Mouse (Mus musculus) liver, embryonic 12.5 days (tissue): ENCODE measurements around the gene Eif2ak4. TPM values are rescaled to one million over a fixed set of nuclear protein-coding genes. Genes with fewer than 3 reads are reported as not detected.

Experiments used
- ATAC-seq: fragments of 200-750 bp; cut with Nextera tagmentation; 2 replicates; pipeline ENCODE4 v1.8.0; 2017; ENCODE audit warnings: moderate number of reproducible peaks, mild to moderate bottlenecking, moderate library complexity
- H3K27ac ChIP-seq: fragments of 300-500 bp; sonication (generic); 2 replicates; pipeline ENCODE4 v1.5.1; 2016; ENCODE audit warnings: mild to moderate bottlenecking
- H3K27me3 ChIP-seq: fragments of 300-500 bp; sonication (generic); replicated peaks from 2 replicates; pipeline ENCODE4 v1.6.1; 2016; ENCODE audit warnings: mild to moderate bottlenecking, moderate library complexity
- H3K36me3 ChIP-seq: fragments of 300-500 bp; sonication (generic); 2 replicates; pipeline ENCODE4 v1.6.1; 2016; ENCODE audit warnings: mild to moderate bottlenecking, moderate library complexity
- H3K4me1 ChIP-seq: fragments of 300-500 bp; sonication (generic); 2 replicates; pipeline ENCODE4 v1.6.1; 2016
- H3K4me2 ChIP-seq: fragments of 300-500 bp; sonication (generic); 2 replicates; pipeline ENCODE4 v1.6.1; 2016; ENCODE audit warnings: mild to moderate bottlenecking, moderate library complexity
- H3K4me3 ChIP-seq: fragments of 300-500 bp; sonication (generic); 2 replicates; pipeline ENCODE4 v1.5.1; 2016; ENCODE audit warnings: mild to moderate bottlenecking, moderate library complexity
- H3K9ac ChIP-seq: fragments of 300-500 bp; sonication (generic); 2 replicates; pipeline ENCODE4 v1.6.1; 2016; ENCODE audit warnings: mild to moderate bottlenecking, moderate library complexity
- H3K9me3 ChIP-seq: fragments of 300-500 bp; sonication (generic); replicated peaks from 2 replicates; pipeline ENCODE4 v1.6.1; 2016; ENCODE audit warnings: mild to moderate bottlenecking, moderate library complexity
- WGBS: fragments of 180-500 bp; shearing (Covaris S2); methylation state at CpG from one replicate; pipeline ENCODE4 v1.1.7; 2016; ENCODE audit not compliant: insufficient replicate concordance; 5-methylcytosine and 5-hydroxymethylcytosine counted together
- polyA plus RNA-seq: library from polyadenylated mRNA; unstranded; fragments of >200 nt; fragmentation: Nextera tagmentation; extraction: Ambion mirVana; gene quantifications from 2 replicates; pipeline ENCODE4 v1.2.1, GENCODE M21; 2016

The Eif2ak4 gene
- polyA plus RNA-seq, 1 experiment from 2014 or later: 7.6 TPM

GRCm38 (mm10) chr2:118375522-118375921 is 12.9 kb upstream of the Eif2ak4 start:
- Histone ChIP-seq H3K4me1 (peaks cover 18% of the 10 kb centered on the region), H3K4me2 (no peak overlapping the region), H3K9me3 (no peaks in the 10 kb centered on the region), H3K9ac (no peak overlapping the region), H3K36me3 (no peaks in the 10 kb centered on the region), H3K27me3 (peaks cover 53% of the 10 kb centered on the region), H3K4me3 (no peak overlapping the region), H3K27ac (no peak overlapping the region)
- no peak for ATAC-seq
- 30% methylated on average over 1 of the region's 1 CpGs for WGBS

- ATAC-seq: no peak
- no peak overlapping the region for H3K9ac ChIP-seq
- H3K27ac ChIP-seq: no peak overlapping the region
These were observed 12.5 kb upstream of the Eif2ak4 start for GRCm38 (mm10) chr2:118375931-118376330.

GRCm38 (mm10) chr2:118379756-118380155 is 8.7 kb upstream of the Eif2ak4 start:
- Histone ChIP-seq H3K27me3 (peaks cover 23% of the 10 kb centered on the region), H3K4me2 (no peak overlapping the region), H3K36me3 (no peaks in the 10 kb centered on the region), H3K9ac (no peak overlapping the region), H3K4me3 (no peak overlapping the region), H3K9me3 (no peaks in the 10 kb centered on the region), H3K27ac (no peak overlapping the region), H3K4me1 (no peaks in the 10 kb centered on the region)
- WGBS: 49% methylated on average over 1 of the region's 1 CpGs
- no peak for ATAC-seq

More at GRCm38 (mm10) chr2:118375931-118376330, 12.5 kb upstream of the Eif2ak4 start:
- Histone ChIP-seq H3K9me3 (no peaks in the 10 kb centered on the region), H3K4me3 (no peak overlapping the region), H3K4me2 (no peak overlapping the region), H3K36me3 (no peaks in the 10 kb centered on the region), H3K4me1 (peaks cover 18% of the 10 kb centered on the region), H3K27me3 (peaks cover 50% of the 10 kb centered on the region)

- Histone ChIP-seq H3K9ac (no peak overlapping the region), H3K4me1 (peaks cover 8% of the 10 kb centered on the region), H3K36me3 (no peaks in the 10 kb centered on the region), H3K4me2 (no peak overlapping the region), H3K4me3 (no peak overlapping the region), H3K27ac (no peak overlapping the region), H3K27me3 (peaks cover 9% of the 10 kb centered on the region), H3K9me3 (no peaks in the 10 kb centered on the region)
- ATAC-seq: no peak
- 64% methylated on average over 5 of the region's 5 CpGs for WGBS
These were observed 5.0 kb upstream of the Eif2ak4 start for GRCm38 (mm10) chr2:118383387-118383786.

GRCm38 (mm10) chr2:118389569-118389968 is 1.2 kb downstream of the Eif2ak4 start:
- peak overlapping the region; percentile 82; the same call in 1 of the 2 replicates for H3K27ac ChIP-seq
- no peak for ATAC-seq
- WGBS: 46% methylated on average over 3 of the region's 3 CpGs

GRCm38 (mm10) chr2:118390072-118390471 is 1.7 kb downstream of the Eif2ak4 start:
- peak overlapping the region; percentile 75; the same call in 1 of the 2 replicates for H3K4me3 ChIP-seq

More at GRCm38 (mm10) chr2:118389569-118389968, 1.2 kb downstream of the Eif2ak4 start:
- Histone ChIP-seq H3K9me3 (no peaks in the 10 kb centered on the region), H3K4me1 (peaks cover 36% of the 10 kb centered on the region), H3K9ac (peak overlapping the region; percentile 88), H3K4me3 (peak overlapping the region; percentile 75), H3K36me3 (no peaks in the 10 kb centered on the region), H3K27me3 (no peaks in the 10 kb centered on the region), H3K4me2 (peak overlapping the region; percentile 91)

GRCm38 (mm10) chr2:118391201-118391600 is 2.8 kb downstream of the Eif2ak4 start:
- no peaks in the 10 kb centered on the region for H3K9me3 ChIP-seq
- H3K4me2 ChIP-seq: no peak overlapping the region
- ATAC-seq: no peak
- WGBS: 43% methylated on average over 5 of the region's 5 CpGs
- H3K27ac ChIP-seq: no peak overlapping the region
- no peaks in the 10 kb centered on the region for H3K36me3 ChIP-seq
- H3K4me1 ChIP-seq: peaks cover 36% of the 10 kb centered on the region
- H3K9ac ChIP-seq: no peak overlapping the region
- H3K4me3 ChIP-seq: no peak overlapping the region
- H3K27me3 ChIP-seq: no peaks in the 10 kb centered on the region

More at GRCm38 (mm10) chr2:118390072-118390471, 1.7 kb downstream of the Eif2ak4 start:
- 69% methylated on average over 5 of the region's 5 CpGs for WGBS
- Histone ChIP-seq H3K36me3 (no peaks in the 10 kb centered on the region), H3K9ac (no peak overlapping the region), H3K27ac (peak overlapping the region; percentile 26; the same call in 1 of the 2 replicates), H3K9me3 (no peaks in the 10 kb centered on the region), H3K4me1 (peaks cover 36% of the 10 kb centered on the region), H3K27me3 (no peaks in the 10 kb centered on the region), H3K4me2 (peak overlapping the region; percentile 91)
- no peak for ATAC-seq

GRCm38 (mm10) chr2:118399751-118400150 is 11.3 kb downstream of the Eif2ak4 start:
- Histone ChIP-seq H3K27ac (no peak overlapping the region), H3K4me1 (0 out of 2 replicates have a peak, but pooled peaks cover 5% of the 10 kb centered on the region), H3K27me3 (no peaks in the 10 kb centered on the region), H3K4me2 (no peak overlapping the region), H3K9ac (no peak overlapping the region), H3K4me3 (no peak overlapping the region), H3K9me3 (no peaks in the 10 kb centered on the region), H3K36me3 (peaks cover 20% of the 10 kb centered on the region)
- ATAC-seq: no peak
- 74% methylated on average over 5 of the region's 5 CpGs for WGBS

GRCm38 (mm10) chr2:118401834-118402727 is 13.7 kb downstream of the Eif2ak4 start:
- peaks cover 26% of the 10 kb centered on the region for H3K36me3 ChIP-seq
- no peak overlapping the region for H3K9ac ChIP-seq
- ATAC-seq: no peak
- no peaks in the 10 kb centered on the region for H3K9me3 ChIP-seq
- H3K4me2 ChIP-seq: no peak overlapping the region
- WGBS: 76% methylated on average over 5 of the region's 5 CpGs
- H3K4me1 ChIP-seq: 0 out of 2 replicates have a peak, but pooled peaks cover 5% of the 10 kb centered on the region
- no peak overlapping the region for H3K4me3 ChIP-seq
- no peak overlapping the region for H3K27ac ChIP-seq
- no peaks in the 10 kb centered on the region for H3K27me3 ChIP-seq

GRCm38 (mm10) chr2:118404336-118404735 is 15.9 kb downstream of the Eif2ak4 start:
- Histone ChIP-seq H3K4me1 (0 out of 2 replicates have a peak, but pooled peaks cover 2% of the 10 kb centered on the region), H3K9me3 (no peaks in the 10 kb centered on the region), H3K4me3 (no peak overlapping the region), H3K27me3 (no peaks in the 10 kb centered on the region), H3K4me2 (no peak overlapping the region), H3K9ac (no peak overlapping the region), H3K36me3 (peaks cover 35% of the 10 kb centered on the region), H3K27ac (no peak overlapping the region)
- ATAC-seq: no peak
- 78% methylated on average over 5 of the region's 5 CpGs for WGBS

- Histone ChIP-seq H3K9me3 (no peaks in the 10 kb centered on the region), H3K4me1 (no peaks in the 10 kb centered on the region), H3K4me3 (no peak overlapping the region), H3K27ac (no peak overlapping the region), H3K9ac (no peak overlapping the region), H3K27me3 (no peaks in the 10 kb centered on the region), H3K4me2 (no peak overlapping the region), H3K36me3 (peaks cover 38% of the 10 kb centered on the region)
- 74% methylated on average over 4 of the region's 4 CpGs for WGBS
- ATAC-seq: no peak
These were observed 17.1 kb downstream of the Eif2ak4 start for GRCm38 (mm10) chr2:118405568-118405967.

GRCm38 (mm10) chr2:118406811-118407210 is 18.4 kb downstream of the Eif2ak4 start:
- WGBS: 56% methylated on average over 2 of the region's 2 CpGs
- H3K4me2 ChIP-seq: no peak overlapping the region
- no peak overlapping the region for H3K27ac ChIP-seq
- no peaks in the 10 kb centered on the region for H3K4me1 ChIP-seq
- no peaks in the 10 kb centered on the region for H3K27me3 ChIP-seq
- peaks cover 40% of the 10 kb centered on the region for H3K36me3 ChIP-seq
- H3K9me3 ChIP-seq: no peaks in the 10 kb centered on the region
- H3K9ac ChIP-seq: no peak overlapping the region
- H3K4me3 ChIP-seq: no peak overlapping the region
- no peak for ATAC-seq
